Mouse (Mus musculus) R1 (cell line): ENCODE measurements at regions not wholly inside any gene's neighbourhood (a gene's known extent, or its start where the extent isn't known, plus 50 kb on each side); places are given as distances from the start of the nearest gene placed in this dataset.

Experiments used
- DNase-seq: peaks from one replicate; pipeline ENCODE4 v3.0.0-alpha.2; 2018; ENCODE audit warnings: low read depth, low spot score

GRCm38 (mm10) chr8:34709316-34709715 lies 597.8 kb upstream of the Gm10131 start:
- peak; percentile 38 for DNase-seq

DNA sequence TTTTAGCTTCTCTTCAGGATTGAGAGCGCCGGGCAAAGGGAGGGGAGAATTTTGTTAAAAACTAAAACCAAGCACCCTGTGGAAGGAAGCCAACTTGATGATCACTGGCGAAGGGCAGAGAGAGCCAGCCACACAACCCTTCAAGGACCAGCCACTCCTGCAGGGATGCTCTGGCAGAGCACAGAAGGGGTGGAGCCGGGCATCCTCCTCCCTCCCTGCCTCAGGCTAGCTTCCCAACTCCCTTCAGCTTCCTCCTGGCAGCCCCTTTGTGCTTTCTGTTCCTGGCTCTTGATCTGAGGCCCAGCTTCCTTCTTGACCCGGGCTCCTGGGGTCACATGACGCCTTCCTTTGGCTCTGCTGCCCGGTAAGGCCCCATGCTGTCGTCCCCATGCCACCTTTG lies 591.8 kb upstream of the Gm10131 start:
- peak; percentile 55 for DNase-seq

DNA sequence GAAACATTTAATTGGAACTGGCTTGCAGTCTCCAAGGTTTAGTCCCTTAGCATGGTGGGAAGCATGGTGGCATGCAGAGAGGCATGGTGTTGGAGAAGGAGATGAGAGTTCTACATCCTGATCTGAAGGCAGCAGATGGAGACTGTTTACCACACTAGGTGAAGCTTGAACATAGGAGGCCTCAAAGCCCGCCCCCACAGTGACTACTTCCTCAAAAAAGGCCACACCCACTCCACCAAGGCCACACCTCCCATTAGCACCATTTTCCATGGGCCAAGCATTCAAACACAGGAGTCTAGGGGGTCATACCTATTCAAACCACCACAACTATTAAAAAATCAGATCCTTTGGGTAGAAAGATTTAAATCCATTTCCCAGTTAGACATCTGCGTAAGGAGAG lies 591.3 kb upstream of the Gm10131 start:
- peak; percentile 76 for DNase-seq

GRCm38 (mm10) chr8:34699015-34699414 lies 587.5 kb upstream of the Gm10131 start:
- DNase-seq, result peak; percentile 62

GRCm38 (mm10) chr8:34696365-34696764 lies 584.8 kb upstream of the Gm10131 start:
- peak; percentile 69 for DNase-seq

- no peak for DNase-seq
These were observed 581.1 kb upstream of the Gm10131 start for GRCm38 (mm10) chr8:34692606-34693005.

GRCm38 (mm10) chr8:34691776-34692175 lies 580.2 kb upstream of the Gm10131 start:
- no peak for DNase-seq

DNA sequence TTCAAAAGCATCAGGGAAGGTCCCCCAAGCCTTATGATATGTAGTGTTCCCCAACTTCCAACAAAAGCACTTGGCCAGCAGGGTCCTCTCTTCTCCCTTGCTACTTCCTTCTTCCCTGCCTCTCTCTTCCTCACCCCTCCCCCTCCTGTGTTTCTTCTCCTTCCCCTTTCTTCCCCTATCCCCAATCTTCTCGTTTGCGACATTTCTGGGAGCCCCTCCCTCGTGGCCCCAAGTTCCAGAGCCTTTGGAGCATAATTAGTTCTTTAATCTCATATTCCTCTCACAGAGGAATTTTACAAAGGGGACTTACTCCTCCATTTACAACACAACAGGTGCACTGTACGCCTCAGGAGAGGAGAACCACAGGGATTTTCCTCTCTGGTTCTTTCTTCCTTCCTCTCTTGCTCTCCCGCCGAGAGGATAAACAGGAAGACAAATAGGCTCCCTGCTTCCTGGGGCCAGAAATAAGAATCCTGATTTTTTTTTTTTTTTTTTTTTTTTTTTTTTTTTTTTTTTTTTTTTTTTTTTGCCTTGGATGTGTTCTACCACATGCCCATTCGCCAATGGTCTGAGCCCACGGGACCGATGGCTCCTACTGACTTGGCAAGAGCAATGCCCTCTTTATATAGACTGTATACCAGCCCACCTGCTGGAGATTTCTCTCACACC lies 578.4 kb upstream of the Gm10131 start:
- peak; percentile 93 for DNase-seq

GRCm38 (mm10) chr8:34689049-34689824 lies 577.7 kb upstream of the Gm10131 start:
- DNase-seq, result peak; percentile 64

DNA sequence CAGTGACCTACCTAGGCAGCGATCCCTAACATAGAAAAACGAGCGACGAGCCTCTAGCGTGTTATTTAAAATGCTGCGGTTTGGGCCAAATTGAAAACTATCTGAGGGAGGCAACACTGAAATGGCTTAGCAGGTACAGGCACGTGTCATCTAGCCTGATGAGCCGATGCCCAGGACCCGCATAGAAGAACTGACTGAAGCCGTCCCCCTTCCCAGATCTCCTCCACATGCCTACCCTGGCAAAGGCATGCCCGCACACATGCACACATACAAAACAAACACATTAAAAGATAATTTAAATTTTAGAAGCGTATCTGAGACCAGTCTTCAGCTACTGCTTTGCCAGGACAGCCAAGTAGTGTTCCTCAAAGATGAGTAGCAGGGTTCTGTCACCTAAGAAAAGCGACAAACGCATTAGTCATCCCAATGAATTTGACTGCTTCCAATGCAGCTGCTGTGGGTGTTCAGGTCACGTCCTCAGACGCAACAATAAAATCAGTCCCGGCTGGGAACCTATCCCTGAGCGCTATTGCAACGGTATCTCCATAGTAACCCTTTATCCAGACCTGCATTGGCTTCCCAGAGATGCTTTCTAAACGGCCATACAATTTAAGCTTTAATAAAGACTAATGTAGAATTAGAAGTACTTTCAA lies 577.0 kb upstream of the Gm10131 start:
- DNase-seq, result peak; percentile 74

DNA sequence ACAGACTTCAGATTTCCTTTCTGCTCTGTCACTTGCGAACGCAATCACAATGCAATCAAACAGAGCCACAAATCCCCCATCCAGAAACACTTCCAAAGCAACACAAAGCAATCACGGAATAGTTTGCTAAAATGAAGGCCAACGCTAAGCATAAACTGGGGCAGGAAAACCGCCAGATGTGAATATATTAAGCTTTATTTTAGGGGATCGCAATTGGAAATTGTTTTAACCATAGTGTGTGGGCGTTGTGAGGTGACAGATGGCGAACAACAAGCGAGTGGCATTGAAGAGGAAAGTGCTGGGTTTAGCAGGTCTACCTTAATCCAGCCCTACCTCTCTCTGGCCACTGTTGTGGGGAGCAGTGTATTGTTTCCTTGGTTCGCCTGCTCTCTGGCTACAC lies 574.8 kb upstream of the Gm10131 start:
- no peak for DNase-seq

GRCm38 (mm10) chr8:34684683-34685082 lies 573.1 kb upstream of the Gm10131 start:
- no peak for DNase-seq

DNA sequence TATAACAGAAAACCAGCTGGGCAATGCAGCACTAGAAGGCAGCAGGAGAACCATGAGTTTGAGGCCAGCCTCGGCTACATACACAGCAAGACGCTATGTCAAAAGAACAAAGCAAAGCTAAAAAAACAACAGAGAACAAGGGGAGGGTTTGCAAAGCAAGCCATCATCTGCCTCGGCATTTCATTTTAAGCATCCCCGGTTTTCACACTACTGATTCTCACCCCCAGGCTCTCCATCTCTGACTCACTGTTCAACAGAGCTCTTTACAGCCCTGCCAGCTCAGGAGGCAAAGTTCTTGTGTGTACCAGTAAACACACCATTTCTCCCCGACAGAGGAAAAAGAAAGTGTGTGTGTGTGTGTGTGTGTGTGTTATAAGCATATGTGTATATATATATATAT lies 571.6 kb upstream of the Gm10131 start:
- no peak for DNase-seq

DNA sequence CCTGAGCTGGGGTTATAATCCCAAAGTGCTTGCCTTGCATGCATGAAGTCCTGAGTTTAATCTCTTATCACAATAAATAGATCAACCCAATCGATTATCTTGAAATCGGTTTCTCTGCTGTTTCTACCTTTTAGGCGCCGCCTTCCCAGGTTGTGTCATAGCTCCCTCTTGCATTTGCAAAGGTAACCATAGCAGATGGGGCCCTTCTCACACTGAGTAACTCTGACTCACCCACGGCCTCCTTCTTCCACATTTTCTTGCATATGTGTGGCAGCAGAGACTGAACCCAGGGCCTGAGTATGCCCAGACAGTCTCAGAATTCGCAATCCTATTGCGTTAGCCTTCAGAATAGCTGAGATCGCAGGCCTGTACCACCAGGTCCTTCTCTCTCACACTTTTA lies 570.7 kb upstream of the Gm10131 start:
- no peak for DNase-seq

- DNase-seq, result peak; percentile 50
These were observed 568.2 kb upstream of the Gm10131 start for GRCm38 (mm10) chr8:34679565-34680291.

DNA sequence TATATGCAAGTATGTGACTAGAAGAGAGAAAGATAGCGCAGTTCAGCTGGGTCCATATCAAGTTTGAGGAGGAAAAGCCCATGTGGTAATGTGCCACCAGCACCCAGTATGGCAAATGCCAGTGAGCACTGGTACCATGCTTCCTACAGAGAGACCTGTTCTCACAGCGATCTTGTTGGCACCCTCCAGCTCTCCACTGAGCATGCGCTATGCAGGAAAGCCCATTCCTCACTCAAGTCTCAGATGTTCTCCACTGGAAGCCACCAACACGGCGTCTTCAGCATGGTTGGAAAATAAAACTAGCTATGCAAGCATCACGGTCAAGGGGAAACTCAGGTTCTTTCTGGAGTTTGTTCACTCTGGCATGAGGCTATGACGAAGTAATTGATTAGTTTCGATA lies 567.3 kb upstream of the Gm10131 start:
- no peak for DNase-seq

DNA sequence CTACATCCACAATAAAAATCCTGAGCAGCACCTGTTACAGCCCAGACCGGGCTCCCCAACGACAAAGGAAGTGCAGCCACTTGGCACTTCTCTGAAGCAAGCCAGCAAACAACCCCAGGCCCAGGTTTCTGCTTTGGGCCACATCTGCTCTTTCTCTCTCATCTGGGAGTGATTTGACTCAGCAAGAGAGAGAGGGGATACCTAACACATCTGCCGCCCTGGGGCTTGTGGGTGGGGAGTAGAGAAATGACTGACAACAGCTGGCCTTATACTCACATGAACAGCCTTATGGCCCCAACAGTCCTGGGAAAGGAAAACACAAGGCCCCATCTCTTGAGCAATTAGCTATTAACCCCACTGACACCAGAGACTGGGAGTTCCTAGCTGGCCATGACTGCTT lies 560.2 kb upstream of the Gm10131 start:
- DNase-seq, result no peak

DNA sequence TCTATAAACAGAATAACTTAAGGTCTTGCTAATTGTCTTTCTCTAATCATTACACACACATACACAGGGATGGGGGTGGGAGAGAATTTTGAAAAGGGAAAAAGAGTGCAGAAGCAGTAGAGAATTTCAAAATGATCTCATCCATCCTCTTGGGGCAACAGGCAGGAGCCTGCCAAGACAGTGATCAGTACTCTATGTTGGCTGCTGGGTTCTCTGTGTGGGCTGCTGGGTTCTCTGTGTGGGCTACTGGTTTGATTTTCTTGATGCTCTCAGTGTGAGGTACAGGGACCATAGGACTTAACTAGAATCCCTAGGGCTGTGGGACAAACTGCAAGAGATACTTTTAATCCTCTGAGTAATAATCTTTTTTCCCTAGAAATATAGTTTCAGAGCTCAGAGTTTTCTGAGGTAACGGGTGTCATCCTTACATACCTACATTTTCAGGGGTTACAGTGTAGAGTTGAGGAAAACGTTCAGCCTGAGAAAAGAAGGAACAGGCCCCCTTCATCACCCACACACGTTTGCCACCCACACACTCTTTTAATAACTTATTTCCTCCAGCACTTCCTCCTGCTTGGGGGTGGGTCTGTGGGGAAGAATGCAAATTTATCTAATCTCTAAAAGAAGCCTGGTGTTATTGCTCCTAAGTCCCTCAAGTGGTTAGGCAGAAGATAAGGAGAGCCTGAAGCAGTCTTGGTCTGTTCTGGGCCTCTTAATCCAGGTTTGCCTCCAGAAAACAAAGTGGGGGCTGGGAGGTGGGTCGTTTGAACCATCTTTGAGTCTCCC lies 559.6 kb upstream of the Gm10131 start:
- no peak for DNase-seq

DNA sequence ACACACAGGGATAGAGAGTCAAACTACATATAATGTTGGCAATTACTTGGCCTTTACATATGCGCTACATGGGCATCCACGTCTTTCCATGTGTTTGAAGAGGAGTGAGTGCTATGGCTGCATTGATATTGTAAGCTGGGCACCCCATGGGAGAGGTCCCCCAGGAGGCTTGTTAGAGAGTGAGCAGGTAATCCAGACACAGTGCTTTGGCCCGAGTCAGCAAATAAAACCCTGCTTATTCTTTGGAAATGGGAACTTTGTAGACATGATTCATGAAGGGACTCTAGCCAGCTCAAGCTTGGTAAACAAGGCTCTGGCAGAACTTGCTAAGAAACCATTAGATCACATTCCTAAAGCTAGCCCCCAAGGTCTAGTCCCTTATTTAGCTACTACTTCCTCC lies 557.6 kb upstream of the Gm10131 start:
- no peak for DNase-seq

- no peak for DNase-seq
These were observed 552.9 kb upstream of the Gm10131 start for GRCm38 (mm10) chr8:34664429-34664828.

DNA sequence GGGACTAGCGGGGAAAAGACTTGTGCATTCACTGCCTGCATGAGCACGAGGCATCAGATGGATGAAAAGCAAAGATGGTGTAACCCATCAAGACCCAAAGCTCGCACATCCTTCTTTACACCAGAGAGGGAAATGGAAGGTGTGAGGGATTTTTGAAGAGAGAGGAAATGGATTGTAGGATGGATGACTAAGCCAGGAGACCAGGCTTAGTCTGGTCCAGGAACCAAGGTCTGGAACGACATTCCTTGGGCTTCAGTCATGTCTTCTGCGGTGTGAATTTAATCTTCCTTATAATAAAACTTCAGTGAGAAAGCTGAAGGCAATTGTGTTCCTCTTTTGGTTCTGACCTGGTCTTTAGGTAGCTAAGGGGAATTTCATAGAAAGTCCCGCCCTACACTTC lies 551.0 kb upstream of the Gm10131 start:
- no peak for DNase-seq
